Mouse (Mus musculus) lung, adult 2 months (tissue): ENCODE data around the gene Myocd. TPM values are rescaled to one million over a fixed set of nuclear protein-coding genes. Genes with fewer than 3 reads are reported as not detected.

ENCODE experiments used
- DNase-seq: peaks from one replicate; pipeline ENCODE4 v3.0.0; 2022
- H3K4me1 ChIP-seq: fragments of 200-500 bp; 2 replicates; pipeline ENCODE4 v1.6.1; 2011; ENCODE audit warnings: low read length; ENCODE audit not compliant: control insufficient read depth, insufficient read depth
- H3K4me3 ChIP-seq: fragments of 200-500 bp; replicated peaks from 2 replicates; pipeline ENCODE3; 2011; ENCODE audit warnings: low read depth, mild to moderate bottlenecking, control low read depth, low read length; ENCODE audit errors: extremely low read depth
- CTCF ChIP-seq: fragments of 200-500 bp; IDR thresholded peaks from 2 replicates; pipeline ENCODE4 v1.5.1; 2011; ENCODE audit warnings: mild to moderate bottlenecking, low read length, control low read depth; ENCODE audit not compliant: insufficient read depth
- POLR2A ChIP-seq: fragments of 200-500 bp; IDR thresholded peaks from 2 replicates; pipeline ENCODE4 v1.6.1; 2011; ENCODE audit warnings: low read depth, mild to moderate bottlenecking, control low read depth, low read length, borderline replicate concordance; ENCODE audit errors: extremely low read depth
- WGBS: fragments of 180-500 bp; shearing (Covaris S2); methylation state at CpG from one replicate; pipeline ENCODE4 v1.1.7; 2018; 5-methylcytosine and 5-hydroxymethylcytosine counted together
- polyA plus RNA-seq: library from polyadenylated mRNA; depleted of rRNA; stranded (reverse); fragments of >200 nt; gene quantifications from 2 replicates; pipeline ENCODE4 v1.2.3, GENCODE M21; 2012; rRNA removed

Myocd gene
- polyA plus RNA-seq = 2.7 and 3.1 TPM in 2 replicates

DNA sequence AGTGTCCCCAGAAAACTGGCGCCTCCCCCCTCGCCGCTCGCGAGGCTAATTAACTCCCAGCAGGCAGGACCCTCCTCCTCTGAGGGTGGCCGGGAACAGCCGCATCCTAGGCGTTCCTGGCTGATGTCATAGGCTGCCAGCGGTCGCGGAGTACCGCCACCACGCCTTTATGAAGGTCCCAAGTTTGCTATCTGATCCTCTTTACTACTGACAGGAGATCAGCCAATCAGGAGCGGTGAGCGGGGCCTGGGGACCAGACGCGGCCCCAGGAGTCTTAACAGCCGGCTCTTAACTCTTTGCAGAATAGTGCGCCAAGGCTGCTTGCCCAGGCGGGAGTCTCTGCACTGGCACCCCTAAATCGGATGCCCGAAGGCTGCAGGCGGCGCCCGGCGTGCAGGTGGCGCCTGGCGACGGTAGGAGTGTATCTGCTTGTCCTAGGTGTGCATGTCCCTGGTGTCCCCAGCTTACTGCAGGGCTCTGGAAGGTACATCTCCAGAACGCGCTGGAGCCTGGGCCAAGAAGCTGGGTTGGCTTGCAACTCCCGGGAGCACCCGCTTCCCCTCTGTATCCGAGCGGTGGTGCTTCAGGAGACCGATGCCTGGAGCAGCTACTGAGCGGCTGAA lies at the start of gene Myocd:
Gene Myocd, minus strand, starts transcription at position 139 of the 623 bp plus-strand sequence.
- Histone ChIP-seq H3K4me3 (peak within 1 kb of the TSS; percentile 24), H3K4me1 (no peaks in the 10 kb centered on the region)
- DNase-seq = no peak
- 6% methylated on average over 37 of the region's 37 CpGs for WGBS
- TF ChIP-seq POLR2A (no peak), CTCF (no peak)

DNA sequence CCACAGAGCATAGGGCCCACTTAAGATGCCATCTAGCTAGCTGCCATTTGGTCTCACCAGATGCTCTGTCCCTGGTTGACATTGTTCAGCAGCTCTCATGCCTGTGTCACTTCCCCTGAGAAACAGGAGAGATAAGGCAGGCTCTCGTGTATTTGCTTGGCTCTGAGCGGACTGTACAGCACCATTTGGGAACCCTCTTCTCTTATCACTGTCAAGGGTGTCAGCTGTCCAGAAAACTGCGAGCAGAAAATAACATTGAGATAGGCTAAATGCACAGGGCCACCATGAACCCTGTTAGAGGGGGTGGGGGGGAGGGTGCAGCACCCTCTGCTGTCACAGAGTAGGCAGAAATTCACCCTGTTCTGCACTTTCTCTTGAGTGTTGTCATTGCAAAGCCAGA lies 34.0 kb upstream of the Myocd start:
- no peak for DNase-seq

GRCm38 (mm10) chr11:65294128-65294833 lies 24.5 kb upstream of the Myocd start:
- H3K4me1 ChIP-seq = no peaks in the 10 kb centered on the region
- TF ChIP-seq POLR2A (no peak), CTCF (no peak)
- no peak for DNase-seq
- whole genome bisulfite sequencing = 66% methylated on average over 10 of the region's 10 CpGs
- H3K4me3 ChIP-seq = no peak overlapping the region

More for the DNA sequence above, 34.0 kb upstream of the Myocd start:
- WGBS = 38% methylated on average over 3 of the region's 3 CpGs
- no peak for TF ChIP-seq CTCF
- TF ChIP-seq POLR2A = no peak
- Histone ChIP-seq H3K4me3 (no peak overlapping the region), H3K4me1 (no peaks in the 10 kb centered on the region)

- no peak for DNase-seq
- H3K4me3 ChIP-seq = no peak overlapping the region
- H3K4me1 ChIP-seq = no peaks in the 10 kb centered on the region
- TF ChIP-seq POLR2A = no peak
- no peak for TF ChIP-seq CTCF
Measured at GRCm38 (mm10) chr11:65292994-65293393, 23.2 kb upstream of the Myocd start.

DNA sequence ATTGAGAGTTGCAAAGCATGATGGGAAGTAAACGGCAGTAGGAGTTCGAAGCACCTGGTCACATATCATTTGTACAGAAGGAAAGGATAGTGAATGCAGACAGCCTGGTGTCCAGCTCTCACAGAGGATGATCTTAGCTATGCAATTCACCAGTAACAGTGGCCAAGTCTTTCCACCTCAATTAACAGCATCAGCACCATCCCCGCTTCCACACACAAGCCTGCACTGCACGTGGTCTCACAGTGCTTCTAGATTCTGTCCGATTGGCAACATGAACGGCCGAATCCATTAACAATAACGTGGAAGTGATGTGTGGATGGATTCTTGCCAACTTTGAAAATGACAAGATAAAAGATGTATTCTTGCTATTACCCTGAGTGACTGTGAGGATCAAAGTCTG lies 17.9 kb upstream of the Myocd start:
- 74% methylated on average over 8 of the region's 8 CpGs for WGBS
- H3K4me1 ChIP-seq = no peaks in the 10 kb centered on the region
- H3K4me3 ChIP-seq = no peak overlapping the region
- no peak for DNase-seq
- TF ChIP-seq POLR2A (no peak), CTCF (no peak)

GRCm38 (mm10) chr11:65286211-65286610 lies 16.4 kb upstream of the Myocd start:
- no peak for DNase-seq
- TF ChIP-seq POLR2A (no peak), CTCF (no peak)
- no peaks in the 10 kb centered on the region for H3K4me1 ChIP-seq
- no peak overlapping the region for H3K4me3 ChIP-seq
- 67% methylated on average over 2 of the region's 2 CpGs for WGBS

GRCm38 (mm10) chr11:65275441-65275840 lies 5.7 kb upstream of the Myocd start:
- no peaks in the 10 kb centered on the region for H3K4me1 ChIP-seq
- TF ChIP-seq CTCF (no peak), POLR2A (no peak)
- no peak for DNase-seq
- H3K4me3 ChIP-seq = no peak overlapping the region
- 54% methylated on average over 6 of the region's 6 CpGs for WGBS

GRCm38 (mm10) chr11:65271000-65271399 lies 1.2 kb upstream of the Myocd start:
- TF ChIP-seq POLR2A (no peak), CTCF (no peak)
- H3K4me1 ChIP-seq = no peaks in the 10 kb centered on the region
- H3K4me3 ChIP-seq = no peak overlapping the region
- WGBS = 11% methylated on average over 4 of the region's 4 CpGs
- DNase-seq = no peak

DNA sequence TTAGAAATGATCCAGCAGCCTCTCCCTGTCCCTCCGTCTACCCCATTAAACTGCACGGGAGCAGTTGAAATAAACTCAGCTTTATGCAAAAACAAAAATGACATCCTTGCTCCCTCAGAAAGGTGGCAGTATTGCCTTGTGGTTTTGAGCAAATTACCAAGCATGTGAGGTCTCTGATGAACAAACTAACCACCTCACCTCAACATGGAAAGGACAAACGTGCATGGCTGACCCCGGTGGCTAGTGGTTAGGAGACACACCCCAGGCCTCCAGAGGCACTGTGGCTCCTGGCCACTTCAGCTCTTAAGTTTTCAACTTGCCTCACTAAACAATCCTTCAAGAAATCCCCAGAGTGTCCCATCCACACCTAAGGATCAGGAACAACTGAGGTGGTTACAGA lies 1.5 kb downstream of the Myocd start:
- Histone ChIP-seq H3K4me3 (no peak overlapping the region), H3K4me1 (no peaks in the 10 kb centered on the region)
- WGBS = 34% methylated on average over 4 of the region's 4 CpGs
- peak; percentile 7; the same call in 1 of the 2 replicates for TF ChIP-seq CTCF
- TF ChIP-seq POLR2A = no peak
- no peak for DNase-seq

DNA sequence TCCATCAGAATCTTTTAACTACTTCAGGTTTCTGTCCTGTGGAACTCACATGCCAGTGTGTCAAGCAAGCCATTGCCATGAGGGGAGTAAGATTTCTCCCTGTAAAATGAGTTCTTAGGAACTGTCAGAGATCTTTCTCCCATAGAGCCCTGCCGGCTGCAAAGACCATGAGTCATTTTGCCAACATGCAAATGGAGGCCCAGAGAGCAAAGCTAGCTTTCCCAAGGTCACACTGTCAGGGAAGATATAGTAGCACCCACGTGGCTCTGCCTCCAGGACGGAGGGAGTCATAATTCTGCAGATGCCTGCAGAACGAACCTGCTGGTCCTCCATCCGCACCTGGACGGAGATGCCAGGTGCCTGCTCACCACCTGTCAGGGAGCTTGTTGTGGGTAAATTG lies 6.3 kb downstream of the Myocd start:
- Histone ChIP-seq H3K4me1 (no peaks in the 10 kb centered on the region), H3K4me3 (no peak overlapping the region)
- TF ChIP-seq CTCF (no peak), POLR2A (no peak)
- WGBS = 70% methylated on average over 6 of the region's 6 CpGs
- DNase-seq = no peak
